Mouse (Mus musculus) heart, postnatal 14 days (tissue): ENCODE measurements around the gene 1700010I14Rik. TPM values are rescaled to one million over a fixed set of nuclear protein-coding genes. Genes with fewer than 3 reads are reported as not detected.

ENCODE experiments used
- DNase-seq, 2 experiments: peaks; one replicate each; pipeline ENCODE4 v3.0.0; 2021 to 2022
- intact Hi-C: fragments of 180-260 bp; cut with DNase I; formaldehyde crosslinking; loops from one replicate; pipeline ENCODE4 v1.15.1; 2025
- long read RNA-seq, 2 experiments: library from polyadenylated mRNA; stranded (forward); transcript quantifications; one replicate each; pipeline ENCODE4 v2.0.0; 2021
- total RNA-seq, 2 experiments: library from RNA; stranded (reverse); gene quantifications; 2 replicates each; pipeline ENCODE4 v1.2.3; 2021

1700010I14Rik gene
- total RNA-seq, result under 1 TPM in 1 of 2 experiments, not detected in 1; 0.34 TPM
- long read RNA-seq, experiment 1, result 0 reads
- long read RNA-seq, experiment 2, result 0 reads

GRCm38 (mm10) chr17:8988119-8988807, at the start of gene 1700010I14Rik:
TSS of gene 1700010I14Rik (plus strand) at chr17:8988333.
- intact Hi-C loops, result no loop called here
- DNase-seq, result peak; percentile 79 to 88

DNA sequence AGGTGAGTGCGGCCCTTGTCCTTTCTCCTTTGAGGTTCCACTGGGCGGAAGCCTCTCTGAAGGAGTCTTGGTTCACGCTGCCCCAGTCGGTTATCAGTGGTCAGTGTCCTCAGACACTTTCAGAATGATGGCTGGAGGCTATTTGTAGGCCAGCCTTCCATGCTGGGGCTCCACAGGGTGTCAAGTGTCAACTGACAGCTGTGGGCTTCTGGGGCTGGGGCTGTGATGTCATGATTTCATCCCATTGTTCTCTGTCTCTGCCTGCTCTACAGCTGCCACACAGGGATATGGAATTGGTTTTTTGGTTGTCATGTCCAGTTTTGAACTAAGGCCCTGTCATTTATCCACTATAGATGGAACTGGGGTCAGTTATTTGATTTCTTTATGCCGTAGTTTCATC, 36.5 kb upstream of the 1700010I14Rik start:
- no peak for DNase-seq
- intact Hi-C loops, result no loop called here

GRCm38 (mm10) chr17:8952951-8953350, 35.2 kb upstream of the 1700010I14Rik start:
- DNase-seq, result no peak
- intact Hi-C loops, result no loop called here

DNA sequence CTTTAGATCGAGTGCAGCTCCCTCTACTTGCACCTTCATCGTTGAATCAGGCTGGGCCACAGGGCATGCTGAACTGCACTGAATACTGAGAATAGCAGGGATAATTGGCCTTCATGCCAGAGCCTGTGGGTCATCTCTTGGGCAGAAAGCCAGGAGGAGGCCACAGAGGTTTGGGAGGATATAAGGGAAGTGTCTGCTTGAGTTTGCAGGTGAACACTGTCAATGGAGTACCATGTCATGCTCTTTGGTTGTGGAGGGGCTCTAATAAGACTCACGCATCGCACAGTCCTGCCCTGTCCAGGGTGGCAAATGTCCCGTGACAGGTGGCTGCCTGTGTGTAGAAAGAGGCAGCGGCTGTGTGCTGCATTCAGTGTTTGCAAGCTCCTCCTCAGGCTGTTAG, 30.0 kb upstream of the 1700010I14Rik start:
- intact Hi-C loops, result no loop called here
- DNase-seq, result no peak

- no peak for DNase-seq
- intact Hi-C loops, result no loop called here
Observed at GRCm38 (mm10) chr17:8960386-8960785, 27.7 kb upstream of the 1700010I14Rik start.

- intact Hi-C loops, result no loop called here
- DNase-seq, result no peak
Observed at GRCm38 (mm10) chr17:8961097-8961496, 27.0 kb upstream of the 1700010I14Rik start.

GRCm38 (mm10) chr17:8961644-8962043, 26.5 kb upstream of the 1700010I14Rik start:
- intact Hi-C loops, result no loop called here
- no peak for DNase-seq

DNA sequence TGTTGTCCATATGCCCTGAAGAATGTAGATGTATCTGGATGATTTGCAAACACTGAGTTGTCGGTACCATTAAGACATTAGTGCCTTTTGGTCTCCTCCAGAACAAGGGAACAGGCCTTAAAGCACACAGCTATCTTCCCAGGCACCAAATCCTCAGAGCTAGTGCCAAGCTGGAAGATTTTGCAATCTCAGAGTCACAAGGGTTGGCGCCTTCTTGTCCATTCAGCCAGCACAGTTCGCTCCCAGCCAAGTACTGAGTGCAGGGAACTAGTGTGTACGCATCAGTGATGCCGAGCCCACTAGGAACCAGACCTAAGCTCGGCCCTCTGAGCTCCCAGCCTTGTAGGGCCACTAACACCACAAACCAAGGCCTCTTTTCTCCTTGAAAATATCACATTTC, 23.0 kb upstream of the 1700010I14Rik start:
- intact Hi-C loops, result no loop called here
- no peak for DNase-seq

DNA sequence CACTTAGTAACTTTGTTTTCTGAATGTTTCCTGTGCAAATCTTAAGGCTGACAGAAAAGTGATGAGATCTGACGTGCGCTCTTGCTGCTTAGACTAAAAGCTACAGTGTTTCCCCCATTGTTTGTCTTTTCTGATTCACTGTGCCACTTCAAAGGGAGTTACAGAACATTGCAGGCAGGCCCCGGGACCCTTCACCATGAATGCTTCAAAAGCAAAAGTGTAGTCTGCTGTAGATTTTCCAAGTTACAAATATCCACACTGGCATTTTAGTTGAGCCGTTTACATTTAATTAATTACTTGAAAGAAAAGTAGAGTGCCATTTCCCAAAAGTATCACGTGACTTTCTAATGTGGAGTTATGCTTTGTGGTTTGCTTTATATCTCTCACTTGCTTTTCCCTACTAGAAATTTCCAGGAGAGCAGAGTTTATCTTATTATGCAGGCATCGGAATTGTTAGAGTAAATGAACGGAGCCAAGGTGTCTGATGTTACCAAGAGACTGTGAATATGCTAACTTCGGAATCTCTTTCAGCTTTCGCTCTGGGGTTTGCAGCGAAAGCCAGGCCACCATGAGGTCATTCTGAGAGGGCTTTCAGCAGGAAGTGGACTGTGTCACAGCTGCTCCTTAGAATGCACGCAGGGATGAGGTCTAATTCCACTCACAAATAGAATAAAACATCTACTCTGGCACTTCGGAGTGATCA, 15.8 kb upstream of the 1700010I14Rik start:
- intact Hi-C loops, result no loop called here
- DNase-seq, result no peak

DNA sequence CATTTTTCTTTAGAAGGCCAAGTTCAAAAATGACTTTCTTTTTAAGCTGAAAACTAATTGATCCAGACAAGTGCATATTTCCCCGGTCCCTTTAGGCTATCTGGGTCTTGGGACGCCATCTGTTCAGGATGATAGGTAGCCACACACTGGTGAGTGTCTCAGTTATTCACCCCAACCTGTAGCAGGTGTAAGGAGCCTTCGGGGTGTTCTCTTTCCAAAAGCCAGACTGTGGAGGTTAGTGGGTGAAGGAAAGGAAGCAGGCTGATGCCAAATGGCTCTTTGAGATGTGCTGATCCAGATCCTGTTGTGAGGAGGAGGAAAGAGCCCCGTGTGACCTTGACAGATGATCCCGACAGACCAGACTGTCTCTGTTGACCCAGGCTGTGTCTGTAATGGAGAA, 14.8 kb upstream of the 1700010I14Rik start:
- intact Hi-C loops, result no loop called here
- no peak for DNase-seq

DNA sequence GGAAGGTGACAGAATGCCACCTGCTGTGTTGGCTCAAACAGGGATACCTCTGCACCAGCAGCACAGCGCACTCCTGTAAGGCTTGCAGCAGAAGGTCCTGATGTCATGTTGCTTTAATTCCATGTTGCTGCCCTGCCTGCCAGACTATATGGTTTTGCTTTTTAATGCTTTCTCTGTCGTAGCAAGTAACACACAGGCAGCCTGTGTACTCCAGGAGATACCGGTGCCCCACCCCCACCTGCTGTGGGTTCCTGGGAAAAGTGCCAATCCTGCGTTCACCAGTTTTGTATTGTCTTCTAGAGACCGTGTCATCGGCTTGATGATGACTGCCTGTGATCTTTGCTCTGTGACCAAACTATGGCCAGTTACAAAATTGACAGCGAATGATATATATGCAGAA, 13.7 kb upstream of the 1700010I14Rik start:
- no peak for DNase-seq
- intact Hi-C loops, result no loop called here

- DNase-seq, result no peak
- intact Hi-C loops, result no loop called here
Observed at GRCm38 (mm10) chr17:8974823-8975397, 13.2 kb upstream of the 1700010I14Rik start.

GRCm38 (mm10) chr17:8976745-8977144, 11.4 kb upstream of the 1700010I14Rik start:
- no peak for DNase-seq
- intact Hi-C loops, result no loop called here

DNA sequence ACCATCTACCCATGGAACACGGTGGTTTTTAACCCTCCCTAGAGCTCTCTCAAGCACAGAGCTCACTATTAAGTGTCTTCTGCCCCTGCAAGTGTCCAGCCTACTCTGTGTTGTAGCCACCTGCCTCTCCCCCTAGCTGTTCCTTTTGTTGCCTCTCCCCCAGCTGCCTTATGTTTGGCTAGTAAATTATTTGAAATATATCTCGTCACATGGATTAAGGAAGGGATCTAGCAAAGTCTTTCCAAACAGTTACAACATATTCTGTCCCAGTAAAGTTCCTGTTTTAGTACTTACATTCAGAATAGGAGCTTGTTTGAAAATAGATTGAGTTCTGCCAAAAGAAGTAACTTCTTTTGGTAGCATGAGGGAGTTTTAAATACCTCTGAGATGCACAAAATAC, 10.9 kb upstream of the 1700010I14Rik start:
- DNase-seq, result no peak
- intact Hi-C loops, result no loop called here

DNA sequence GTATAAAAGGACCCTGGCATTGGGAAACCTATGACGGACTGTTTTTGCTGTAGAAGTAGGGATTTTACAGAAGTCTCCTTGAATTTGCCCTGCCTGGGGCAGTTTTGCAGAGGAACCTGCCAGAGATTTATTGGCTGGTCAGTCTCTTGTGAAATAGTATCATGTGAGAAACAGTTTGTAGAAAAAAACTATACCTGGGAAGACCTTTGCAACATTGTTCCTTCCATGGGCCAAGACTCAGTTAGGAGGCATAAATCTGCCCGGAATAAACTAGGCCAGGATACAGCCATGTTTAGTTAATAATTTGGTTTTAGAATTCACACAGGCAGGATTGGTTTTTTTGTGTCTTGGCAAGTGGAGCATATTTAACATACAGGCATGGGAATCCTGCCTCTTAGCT, 4.6 kb upstream of the 1700010I14Rik start:
- DNase-seq, result no peak
- intact Hi-C loops, result no loop called here

DNA sequence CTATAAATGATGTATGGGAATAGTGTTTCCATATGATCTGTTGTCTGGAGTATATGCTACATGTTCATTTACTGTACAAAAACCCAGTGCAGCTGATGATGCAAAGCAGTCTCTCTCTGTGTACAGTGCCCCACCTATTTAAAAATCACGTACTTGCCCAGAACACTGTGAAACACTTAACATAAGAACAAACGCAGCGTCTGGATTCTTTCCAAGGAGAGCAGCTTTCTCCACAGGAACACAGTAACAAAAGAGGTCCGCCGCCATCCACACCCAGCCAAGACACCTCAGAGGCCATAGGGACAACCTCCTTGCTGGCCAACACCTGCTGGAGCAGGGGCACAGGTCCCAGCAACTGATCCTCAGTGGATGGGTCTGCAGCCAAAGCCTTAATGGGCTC, 2.4 kb upstream of the 1700010I14Rik start:
- intact Hi-C loops, result no loop called here
- DNase-seq, result peak in 1 of 2 experiments; percentile 4

- intact Hi-C loops, result no loop called here
- DNase-seq, result no peak
Observed at GRCm38 (mm10) chr17:8986551-8986950, 1.6 kb upstream of the 1700010I14Rik start.

GRCm38 (mm10) chr17:8987369-8987768, 764 bp upstream of the 1700010I14Rik start:
- DNase-seq, result no peak
- intact Hi-C loops, result no loop called here

GRCm38 (mm10) chr17:8991160-8991559, 3.0 kb downstream of the 1700010I14Rik start:
- DNase-seq, result peak in 1 of 2 experiments; percentile 14
- intact Hi-C loops, result no loop called here

GRCm38 (mm10) chr17:8995344-8995743, 7.2 kb downstream of the 1700010I14Rik start:
- DNase-seq, result peak in 1 of 2 experiments; percentile 9

GRCm38 (mm10) chr17:9002438-9002837, 14.3 kb downstream of the 1700010I14Rik start:
- DNase-seq, result no peak

More at GRCm38 (mm10) chr17:8995344-8995743, 7.2 kb downstream of the 1700010I14Rik start:
- intact Hi-C loops, result no loop called here

DNA sequence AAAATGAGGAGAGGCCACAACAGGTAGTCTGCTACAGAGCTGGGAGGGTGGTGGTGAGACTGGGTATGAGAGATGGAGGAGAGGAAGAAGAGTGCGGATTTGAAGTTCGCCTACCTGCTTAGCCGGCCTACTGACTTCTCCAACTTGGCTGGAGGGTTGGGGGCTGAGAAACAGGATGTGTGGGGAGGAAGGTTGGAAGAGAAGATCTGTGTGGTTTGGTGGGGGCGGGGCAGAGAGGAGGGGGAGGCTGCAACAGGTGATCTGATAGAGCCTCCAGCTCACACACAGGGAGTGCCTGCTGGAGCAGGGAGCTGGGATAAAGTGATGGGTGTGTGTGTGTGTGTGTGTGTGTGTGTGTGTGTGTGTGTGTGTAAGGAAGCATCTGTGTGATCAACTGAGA, 16.4 kb downstream of the 1700010I14Rik start:
- intact Hi-C loops, result no loop called here
- no peak for DNase-seq

More at GRCm38 (mm10) chr17:9002438-9002837, 14.3 kb downstream of the 1700010I14Rik start:
- intact Hi-C loops, result no loop called here
